Mouse (Mus musculus) spleen, adult 2 months (tissue): ENCODE results near the gene Camta1.

Source experiments
- CTCF ChIP-seq: fragments of 200-500 bp; IDR thresholded peaks from 2 replicates; pipeline ENCODE4 v1.5.1; 2011; ENCODE audit warnings: mild to moderate bottlenecking, inconsistent platforms; ENCODE audit not compliant: insufficient read depth, insufficient read length, insufficient replicate concordance; ENCODE audit errors: extremely low read depth
- POLR2A ChIP-seq: fragments of 200-500 bp; IDR thresholded peaks from 2 replicates; pipeline ENCODE4 v1.6.1; 2011; ENCODE audit warnings: low read depth, low read length, inconsistent platforms

DNA sequence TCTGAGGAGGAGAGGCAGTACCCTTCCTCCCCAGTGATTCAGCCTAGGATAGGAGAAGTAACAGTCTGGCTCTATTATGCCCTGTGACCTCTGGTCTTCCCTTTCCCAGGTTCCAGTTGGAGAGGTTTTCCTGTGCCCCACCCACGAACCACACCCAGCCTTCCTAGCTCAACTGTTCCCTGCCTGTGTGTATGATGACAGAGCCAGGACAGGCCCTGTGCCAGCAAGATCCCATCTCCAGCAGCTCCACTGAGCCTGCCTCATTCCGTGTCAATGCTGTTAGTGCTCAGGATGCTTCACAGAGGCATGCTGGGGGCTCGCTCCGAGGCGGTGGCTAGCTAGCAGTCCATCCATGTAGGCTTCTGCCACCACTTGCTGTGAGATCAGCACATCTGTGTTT lies 321.8 kb downstream of the Camta1 start:
- TF ChIP-seq CTCF (no peak), POLR2A (no peak)
